Mouse (Mus musculus) heart, postnatal 25 days (tissue): ENCODE results near the gene Tdpoz1. TPM values are rescaled to one million over a fixed set of nuclear protein-coding genes. Genes with fewer than 3 reads are reported as not detected.
"Not testable (repeated sequence)": the region's sequence is repeated elsewhere in the genome, so short reads cannot be mapped to it uniquely, and the experiment has no call there.

Experiments
- DNase-seq: peaks from one replicate; pipeline ENCODE4 v3.0.0; 2022; ENCODE audit warnings: low spot score
- intact Hi-C: fragments of 180-260 bp; cut with DNase I; formaldehyde crosslinking; loops from one replicate; pipeline ENCODE4 v1.15.1; 2025
- total RNA-seq, 2 experiments: library from RNA; stranded (reverse); gene quantifications; 2 replicates each; pipeline ENCODE4 v1.2.3; 2021

Gene Tdpoz1
- total RNA-seq = not detected

DNA sequence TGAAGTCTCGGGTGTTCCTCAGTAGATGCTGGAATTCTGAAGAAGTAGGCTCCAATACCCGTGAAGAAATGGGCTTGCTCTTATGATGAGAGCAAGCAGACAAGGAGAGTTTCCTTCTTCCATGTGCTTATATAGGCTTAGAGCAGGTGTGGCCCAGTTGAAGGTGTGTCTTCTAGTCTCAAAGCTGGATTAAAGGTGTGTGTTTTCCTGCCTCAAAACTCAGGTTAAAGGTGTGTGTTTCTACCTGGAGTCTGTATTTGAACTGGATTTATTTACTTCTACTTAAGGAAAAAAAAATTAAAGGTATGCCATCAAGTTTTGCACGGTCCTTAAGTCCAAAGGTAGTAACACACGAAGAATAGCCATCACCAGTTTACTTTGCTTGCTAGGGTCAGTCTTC, at the start of gene Tdpoz1:
Gene Tdpoz1 (minus strand): TSS at position 101 of the 400 bp plus-strand sequence.
- DNase-seq, intact Hi-C loops: not testable (repeated sequence)

DNA sequence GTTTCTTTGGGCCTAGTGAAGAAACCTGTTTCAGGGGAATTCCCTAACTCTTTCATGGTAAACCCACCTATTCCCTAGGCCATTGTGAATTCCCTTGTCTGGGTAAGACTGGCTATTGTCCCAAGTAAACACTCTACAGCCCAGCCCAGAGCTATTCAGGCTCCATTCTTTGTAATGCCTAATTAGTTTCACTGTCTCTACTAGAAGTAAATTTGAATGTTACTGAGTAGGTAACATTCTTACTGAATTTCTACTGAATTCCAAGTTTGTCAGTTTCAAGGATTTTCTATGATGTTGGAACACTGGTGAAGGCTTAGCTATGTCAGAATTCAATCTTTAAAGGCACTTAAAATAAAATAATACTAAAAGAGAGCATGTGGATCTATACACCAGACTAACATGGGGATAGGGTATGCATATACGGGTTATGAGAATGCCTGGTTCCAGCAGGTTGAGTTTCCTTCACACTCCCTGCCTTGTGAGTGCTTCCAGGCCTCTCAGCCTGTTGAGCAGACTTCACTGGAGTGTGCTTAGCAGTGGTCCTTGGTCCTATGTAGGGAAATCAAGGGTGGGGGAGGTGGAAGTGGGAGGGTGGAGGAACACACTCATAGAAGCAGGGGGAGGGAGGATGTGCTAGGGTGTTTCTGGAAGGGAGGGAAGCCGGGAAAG, 33.0 kb upstream of the Tdpoz1 start:
- intact Hi-C loops, DNase-seq: not testable (repeated sequence)

DNA sequence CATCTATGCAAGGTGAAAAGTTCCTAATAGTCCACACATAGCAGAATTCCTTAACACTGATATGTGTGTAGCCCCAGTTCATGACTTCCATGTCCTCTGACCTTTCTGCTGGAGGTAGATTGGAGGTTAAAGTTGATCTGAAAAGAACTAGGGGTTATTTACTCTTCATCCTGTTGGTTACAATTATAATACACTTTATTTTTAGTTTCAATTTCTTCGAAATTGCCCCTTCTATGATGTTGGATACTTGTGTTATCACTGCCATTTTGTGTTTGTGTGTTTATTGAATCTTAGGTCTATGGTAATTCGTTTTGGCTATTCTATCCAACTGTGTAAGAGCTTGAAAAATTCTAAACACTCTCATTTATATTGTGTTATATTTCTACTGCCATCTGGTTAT, 16.9 kb upstream of the Tdpoz1 start, which contains the start of gene Gm37596:
Gene Gm37596 (minus strand): TSS at position 101 of the 400 bp plus-strand sequence.
- intact Hi-C loops, DNase-seq: not testable (repeated sequence)

DNA sequence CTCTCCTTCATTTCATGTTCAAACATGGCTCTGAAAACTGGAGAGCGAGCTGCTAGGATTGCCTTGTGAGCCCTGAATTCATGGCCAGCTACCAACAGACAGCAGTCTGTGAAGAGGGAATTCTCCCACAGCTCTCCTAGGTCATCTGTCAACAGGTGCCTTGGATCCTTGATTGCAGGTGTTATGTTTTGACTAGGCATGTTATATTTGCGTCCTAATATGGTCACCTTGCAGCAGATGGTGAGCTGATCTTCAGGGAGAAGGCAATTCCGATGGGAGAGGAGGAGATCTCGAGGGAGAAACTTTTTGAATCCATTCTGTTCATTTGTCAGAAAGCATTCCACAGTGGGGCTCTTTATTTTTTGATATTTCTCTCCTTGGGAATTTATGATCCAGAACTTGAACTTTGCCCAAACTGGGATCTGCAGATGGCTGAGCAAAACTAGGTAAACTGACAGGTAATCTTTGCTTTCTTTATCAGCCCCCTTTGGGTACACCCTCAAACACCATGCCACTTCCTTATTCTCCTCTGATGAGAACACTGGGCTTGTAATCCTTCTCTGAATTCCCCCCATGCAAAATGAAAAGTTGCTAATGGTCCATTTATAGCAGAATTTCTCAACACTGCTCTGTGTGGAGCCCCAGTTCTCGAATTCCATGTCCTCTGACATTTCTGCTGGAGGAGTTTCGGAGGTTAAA, 5.2 kb downstream of the Tdpoz1 start:
- DNase-seq, intact Hi-C loops: not testable (repeated sequence)

DNA sequence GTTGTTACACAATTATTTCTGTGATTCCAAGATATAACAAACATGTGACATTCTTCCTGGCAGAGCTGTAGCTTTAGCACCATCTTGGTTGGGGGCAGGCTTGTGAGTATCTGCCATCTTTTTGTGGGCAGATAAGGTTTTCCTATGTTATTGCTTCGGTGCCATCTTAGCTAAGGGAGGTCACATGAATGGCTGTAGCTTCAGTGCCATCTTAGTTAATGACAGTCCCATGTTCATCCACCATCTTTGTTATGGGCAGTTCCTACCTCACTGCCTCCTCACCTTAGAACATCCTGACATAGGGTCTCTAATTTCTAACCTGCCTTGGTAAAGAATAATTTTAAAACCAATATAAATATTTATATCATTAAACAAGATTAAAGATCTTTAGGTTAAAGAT, 21.9 kb downstream of the Tdpoz1 start:
- intact Hi-C loops = no loop called here

DNA sequence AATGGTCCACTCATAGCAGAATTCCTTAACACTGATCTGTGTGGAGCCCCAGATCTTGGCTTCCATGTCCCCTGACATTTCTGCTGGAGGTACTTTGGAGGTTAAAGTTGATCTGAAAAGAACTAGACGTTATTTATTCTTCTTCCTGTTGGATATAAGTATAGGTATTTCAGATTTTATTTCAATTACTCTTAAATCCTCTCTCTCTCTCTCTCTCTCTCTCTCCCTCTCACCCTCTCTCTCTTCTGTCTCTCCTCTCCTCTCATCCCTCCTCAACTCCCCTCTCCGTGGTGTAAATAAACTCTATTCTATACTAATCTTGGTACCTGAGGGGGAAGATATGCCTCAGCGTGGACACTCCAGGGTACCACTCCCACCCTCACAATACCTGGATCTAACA, 23.5 kb downstream of the Tdpoz1 start, which contains the start of gene Tdpoz2:
Gene Tdpoz2 (minus strand): TSS at position 101 of the 400 bp plus-strand sequence.
- DNase-seq = no peak
- intact Hi-C loops = no loop called here

More for the DNA sequence above, 21.9 kb downstream of the Tdpoz1 start:
- DNase-seq = no peak

DNA sequence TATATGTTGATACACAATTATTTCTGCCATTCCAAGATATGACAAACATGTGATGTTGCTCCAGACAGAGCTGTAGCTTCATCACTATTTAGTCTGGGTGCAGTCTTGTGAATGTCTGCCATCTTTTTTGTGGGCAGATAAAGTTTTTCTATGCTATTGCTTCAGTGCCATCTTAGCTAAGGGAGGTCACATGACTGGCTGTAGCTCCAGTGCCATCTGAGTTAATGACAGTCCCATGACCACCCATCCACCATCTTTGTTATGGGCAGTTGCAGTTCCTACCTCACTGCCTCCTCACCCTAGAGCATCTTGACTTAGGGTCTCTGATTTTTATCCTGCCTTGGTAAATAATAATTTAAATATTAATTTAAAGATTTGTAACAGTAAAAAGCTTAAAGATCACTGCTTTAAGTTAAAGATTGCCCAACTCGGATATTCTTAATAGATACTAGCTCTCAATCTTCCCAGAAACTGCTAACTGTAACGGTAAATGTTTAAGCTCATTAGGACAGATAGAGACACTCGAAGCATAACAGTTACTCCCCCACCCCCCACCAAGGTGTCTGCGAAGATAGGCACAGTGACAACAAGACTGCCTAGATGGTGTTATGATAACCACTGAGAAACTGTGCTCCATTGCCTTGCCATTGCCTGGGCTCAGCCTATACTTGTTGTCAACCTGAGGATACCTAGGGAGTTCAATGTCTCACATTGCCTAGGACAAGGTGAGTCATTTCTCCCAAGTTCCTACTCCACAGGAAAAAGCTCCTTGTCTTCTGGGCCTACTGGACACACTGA, 45.0 kb downstream of the Tdpoz1 start:
- intact Hi-C loops, DNase-seq: not testable (repeated sequence)

Other genes starting within 250 kb of the Tdpoz1 start
- gene Tchh, start 234.0 kb downstream of the Tdpoz1 start, total RNA-seq = under 1 TPM; 0.03 to 0.05 TPM
- not detected for gene Tchhl1, start 207.6 kb downstream of the Tdpoz1 start, total RNA-seq
- 10 to 100 TPM; 82.1 to 97.0 TPM for gene S100a11, start 155.8 kb downstream of the Tdpoz1 start, total RNA-seq
- gene S100a10, start 121.2 kb downstream of the Tdpoz1 start, total RNA-seq = 100 to 1,000 TPM in 1 of 2 experiments, 10 to 100 TPM in 1; 99.6 to 111 TPM
- not detected for gene Tdpoz2, start 23.6 kb downstream of the Tdpoz1 start, total RNA-seq
- not detected for gene Gm37596, start 16.8 kb upstream of the Tdpoz1 start, total RNA-seq
- not detected for gene Gm5773, start 96.7 kb upstream of the Tdpoz1 start, total RNA-seq
- not detected for gene Tdpoz4, start 120.1 kb upstream of the Tdpoz1 start, total RNA-seq
- gene Tdpoz3, start 149.7 kb upstream of the Tdpoz1 start, total RNA-seq = not detected